Mouse (Mus musculus) cerebellum, adult 2 months (tissue): ENCODE results near the gene Mcm2.

Experiments
- CTCF ChIP-seq: fragments of 200-500 bp; IDR thresholded peaks from 2 replicates; pipeline ENCODE4 v1.5.1; 2011; ENCODE audit warnings: low read depth, mild to moderate bottlenecking, control low read depth, low read length, moderate library complexity, borderline replicate concordance; ENCODE audit not compliant: insufficient read depth
- POLR2A ChIP-seq: fragments of 200-500 bp; IDR thresholded peaks from 2 replicates; pipeline ENCODE4 v1.6.1; 2011; ENCODE audit warnings: low read length, control low read depth, borderline replicate concordance; ENCODE audit not compliant: insufficient read depth

DNA sequence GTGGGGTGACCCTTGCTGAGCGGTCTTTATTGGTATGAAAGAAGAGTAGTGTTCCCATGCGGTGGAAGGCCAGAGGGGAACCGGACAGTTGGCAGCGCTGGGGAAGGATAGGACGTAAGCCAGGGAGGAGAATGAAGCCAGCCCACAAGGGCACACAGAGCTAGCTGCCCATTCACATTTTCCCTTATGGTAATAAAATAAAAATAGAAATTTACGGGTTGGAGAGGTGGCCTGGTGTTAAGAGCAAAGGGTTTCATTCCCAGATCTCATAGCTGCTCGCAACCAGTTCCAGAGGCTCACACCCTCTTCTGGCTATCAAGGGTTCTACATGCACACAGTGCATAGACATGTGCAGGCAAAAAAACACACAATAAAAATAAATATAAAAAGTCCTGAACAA, 48.5 kb downstream of the Mcm2 start:
- peak; percentile 42; the same call in 1 of the 2 replicates for TF ChIP-seq CTCF
- TF ChIP-seq POLR2A, result no peak
